Mouse (Mus musculus) forebrain, embryonic 11.5 days (tissue): Measurements from ENCODE around the gene Drg2. TPM values are rescaled to one million over a fixed set of nuclear protein-coding genes. Genes with fewer than 3 reads are reported as not detected.

Experiments used
- ATAC-seq: fragments of 200-750 bp; cut with Nextera tagmentation; replicated peaks from 2 replicates; pipeline ENCODE4 v1.8.0; 2017; ENCODE audit warnings: moderate TSS enrichment; ENCODE audit not compliant: low FRiP score
- DNase-seq: peaks from one replicate; pipeline ENCODE4 v3.0.0-alpha.2; 2017; ENCODE audit warnings: low spot score
- H3K27ac ChIP-seq: fragments of 300-500 bp; sonication (generic); 2 replicates; pipeline ENCODE4 v1.5.1; 2014; ENCODE audit warnings: low read depth, low read length
- H3K27me3 ChIP-seq: fragments of 300-500 bp; sonication (generic); 2 replicates; pipeline ENCODE4 v1.6.1; 2014; ENCODE audit warnings: mild to moderate bottlenecking, low read length, mixed read lengths; ENCODE audit not compliant: control insufficient read depth, insufficient read depth
- H3K36me3 ChIP-seq: fragments of 300-500 bp; sonication (generic); 2 replicates; pipeline ENCODE4 v1.6.1; 2014; ENCODE audit warnings: mild to moderate bottlenecking, low read length, moderate library complexity, mixed read lengths; ENCODE audit not compliant: control insufficient read depth, insufficient read depth
- H3K4me1 ChIP-seq: fragments of 300-500 bp; sonication (generic); replicated peaks from 2 replicates; pipeline ENCODE4 v1.6.1; 2014; ENCODE audit warnings: low read length, mixed read lengths; ENCODE audit not compliant: control insufficient read depth, insufficient read depth
- H3K4me2 ChIP-seq: fragments of 300-500 bp; sonication (generic); 2 replicates; pipeline ENCODE4 v1.6.1; 2014; ENCODE audit warnings: low read depth, mild to moderate bottlenecking, low read length, moderate library complexity, mixed read lengths; ENCODE audit not compliant: severe bottlenecking
- H3K4me3 ChIP-seq: fragments of 300-500 bp; sonication (generic); 2 replicates; pipeline ENCODE4 v1.5.1; 2014; ENCODE audit warnings: low read depth, low read length
- H3K9ac ChIP-seq: fragments of 300-500 bp; sonication (generic); 2 replicates; pipeline ENCODE4 v1.6.1; 2014; ENCODE audit warnings: low read length
- H3K9me3 ChIP-seq: fragments of 300-500 bp; sonication (generic); 2 replicates; pipeline ENCODE4 v1.6.1; 2016; ENCODE audit warnings: low read length, mixed read lengths; ENCODE audit not compliant: control insufficient read depth
- WGBS: fragments of 180-500 bp; shearing (Covaris S2); extraction: QIAGEN DNeasy Blood & Tissue Kit; methylation state at CpG from one replicate; pipeline ENCODE4 v1.1.7; 2014; 5-methylcytosine and 5-hydroxymethylcytosine counted together
- polyA plus RNA-seq: library from polyadenylated mRNA; unstranded; fragments of >200 nt; fragmentation: Nextera tagmentation; extraction: Ambion mirVana; gene quantifications from 2 replicates; pipeline ENCODE4 v1.2.1, GENCODE M21; 2014

Gene Drg2
- polyA plus RNA-seq, 1 experiment from 2014 or later, result 121 TPM

DNA sequence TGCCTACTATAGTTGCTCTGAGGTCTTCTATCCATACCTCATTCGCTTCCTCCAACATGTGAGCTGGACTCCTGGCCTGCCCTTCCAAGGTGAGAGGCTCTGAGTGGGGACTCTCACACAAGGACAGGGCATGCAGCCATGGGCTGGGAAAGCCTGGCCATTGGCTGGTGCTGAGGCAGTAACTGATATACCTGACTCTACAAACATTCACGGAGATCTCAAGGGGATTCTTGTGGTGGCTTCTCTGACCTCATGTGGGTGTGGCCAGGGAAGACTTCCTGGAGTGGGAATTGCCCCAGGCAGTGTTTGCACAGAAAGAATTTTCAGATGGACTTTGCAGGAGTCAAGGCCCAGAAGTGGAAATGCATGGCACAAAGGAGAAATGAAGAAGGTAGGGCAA is 60.5 kb downstream of the Drg2 start:
- Histone ChIP-seq H3K9ac (no peak overlapping the region), H3K27me3 (peaks cover 4% of the 10 kb centered on the region; the same call in 1 of the 2 replicates), H3K4me2 (no peak overlapping the region), H3K27ac (no peak overlapping the region), H3K9me3 (no peaks in the 10 kb centered on the region), H3K36me3 (no peaks in the 10 kb centered on the region), H3K4me1 (no peaks in the 10 kb centered on the region), H3K4me3 (no peak overlapping the region)
- ATAC-seq (no peak), DNase-seq (no peak)
- 76% methylated on average over 2 of the region's 2 CpGs for WGBS

DNA sequence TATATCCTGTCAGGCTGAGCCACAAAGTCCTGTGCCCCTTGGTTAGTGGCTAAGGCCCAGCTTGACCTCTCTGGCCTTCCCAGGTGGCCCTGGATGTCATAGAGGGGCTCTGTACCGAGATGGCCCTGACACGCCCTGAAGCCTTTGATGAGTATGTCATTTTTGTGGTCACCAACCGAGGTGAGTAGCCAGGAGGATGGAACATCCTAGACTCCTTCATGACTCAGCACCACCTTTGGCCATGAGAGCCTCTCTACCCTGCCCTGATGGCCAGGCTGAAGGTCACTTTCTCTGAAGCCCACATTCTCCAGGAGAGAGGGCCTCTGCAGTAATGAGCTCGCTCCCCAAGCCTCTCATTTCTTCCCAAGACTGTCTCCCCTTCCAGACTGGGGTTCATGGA is 63.9 kb downstream of the Drg2 start:
- ATAC-seq (no peak), DNase-seq (no peak)
- Histone ChIP-seq H3K27ac (no peak overlapping the region), H3K36me3 (no peaks in the 10 kb centered on the region), H3K9me3 (no peaks in the 10 kb centered on the region), H3K4me2 (no peak overlapping the region), H3K9ac (no peak overlapping the region), H3K4me1 (no peaks in the 10 kb centered on the region), H3K4me3 (no peak overlapping the region), H3K27me3 (no peaks in the 10 kb centered on the region)
- 82% methylated on average over 4 of the region's 4 CpGs for WGBS

Other genes with a start within 250 kb of the Drg2 start
- 63.9 and 68.7 TPM in 2 replicates for gene Srebf1, start 232.0 kb upstream of the Drg2 start, polyA plus RNA-seq
- gene Tom1l2, start 101.7 kb upstream of the Drg2 start, polyA plus RNA-seq, result 18.0 and 19.5 TPM in 2 replicates
- gene Drc3, start 101.3 kb upstream of the Drg2 start, polyA plus RNA-seq, result 1.6 and 2.1 TPM in 2 replicates
- gene Gid4, start 37.4 kb upstream of the Drg2 start, polyA plus RNA-seq, result 38.1 and 38.5 TPM in 2 replicates
- 40.1 and 51.7 TPM in 2 replicates for gene Atpaf2, start 36.1 kb upstream of the Drg2 start, polyA plus RNA-seq
- 0.08 and 0.27 TPM in 2 replicates for gene Myo15, start 14.7 kb downstream of the Drg2 start, polyA plus RNA-seq
- 38.0 and 41.2 TPM in 2 replicates for gene Alkbh5, start 81.8 kb downstream of the Drg2 start, polyA plus RNA-seq
- gene Llgl1, start 245.1 kb downstream of the Drg2 start, polyA plus RNA-seq, result 147 and 153 TPM in 2 replicates